Mouse (Mus musculus): ENCODE data around the gene Tmem120b. TPM values are rescaled to one million over a fixed set of nuclear protein-coding genes. Genes with fewer than 3 reads are reported as not detected.
A peak's percentile ranks its signal among the peaks of the same experiment; 100 is the strongest.

Gene Tmem120b
- 10.4 and 10.9 TPM in 2 replicates for polyA plus RNA-seq (2015; fragmentation: Nextera tagmentation; extraction: Ambion mirVana)

- Histone ChIP-seq H3K4me2 (ENCODE audit: low read depth, low read length) (no peak within 1 kb of the TSS), H3K4me1 (ENCODE audit: control insufficient read depth, insufficient read depth, low read length) (no peaks in the 10 kb centered on the region), H3K27ac (ENCODE audit: low read length) (no peak within 1 kb of the TSS), H3K9me3 (ENCODE audit: control insufficient read depth, low read length) (no peaks in the 10 kb centered on the region), H3K36me3 (ENCODE audit: control insufficient read depth, insufficient read depth, low read length) (no peaks in the 10 kb centered on the region), H3K27me3 (replicated peaks; ENCODE audit: control insufficient read depth, insufficient read depth, low read length) (no peaks in the 10 kb centered on the region), H3K9ac (ENCODE audit: low read depth, low read length) (no peak within 1 kb of the TSS), H3K4me3 (ENCODE audit: low read length) (no peak within 1 kb of the TSS)
- no peak for ATAC-seq
- WGBS = 87% methylated on average over 12 of the region's 12 CpGs
These were observed at the start of gene Tmem120b for GRCm38 (mm10) chr5:123068115-123068514. Gene Tmem120b, plus strand, starts transcription at chr5:123068415.

GRCm38 (mm10) chr5:123019336-123020016 lies 48.7 kb upstream of the Tmem120b start:
- H3K9me3 ChIP-seq (ENCODE audit: control insufficient read depth, low read length) = no peaks in the 10 kb centered on the region
- no peak overlapping the region for H3K4me2 ChIP-seq (ENCODE audit: low read depth, low read length)
- 56% methylated on average over 10 of the region's 10 CpGs for WGBS
- H3K4me3 ChIP-seq (ENCODE audit: low read length) = no peak overlapping the region
- H3K36me3 ChIP-seq (ENCODE audit: control insufficient read depth, insufficient read depth, low read length) = no peaks in the 10 kb centered on the region
- H3K27me3 ChIP-seq (replicated peaks; ENCODE audit: control insufficient read depth, insufficient read depth, low read length) = no peaks in the 10 kb centered on the region
- no peak overlapping the region for H3K9ac ChIP-seq (ENCODE audit: low read depth, low read length)
- H3K4me1 ChIP-seq (ENCODE audit: control insufficient read depth, insufficient read depth, low read length) = peaks cover 23% of the 10 kb centered on the region
- H3K27ac ChIP-seq (ENCODE audit: low read length) = peak overlapping the region; percentile 34
- ATAC-seq = no peak

GRCm38 (mm10) chr5:123020426-123020825 lies 47.8 kb upstream of the Tmem120b start:
- no peaks in the 10 kb centered on the region for H3K9me3 ChIP-seq (ENCODE audit: control insufficient read depth, low read length)
- H3K27ac ChIP-seq (ENCODE audit: low read length) = no peak overlapping the region
- H3K36me3 ChIP-seq (ENCODE audit: control insufficient read depth, insufficient read depth, low read length) = no peaks in the 10 kb centered on the region
- no peak for ATAC-seq
- H3K4me1 ChIP-seq (ENCODE audit: control insufficient read depth, insufficient read depth, low read length) = peaks cover 21% of the 10 kb centered on the region
- no peak overlapping the region for H3K9ac ChIP-seq (ENCODE audit: low read depth, low read length)
- H3K27me3 ChIP-seq (replicated peaks; ENCODE audit: control insufficient read depth, insufficient read depth, low read length) = no peaks in the 10 kb centered on the region
- H3K4me2 ChIP-seq (ENCODE audit: low read depth, low read length) = no peak overlapping the region
- no peak overlapping the region for H3K4me3 ChIP-seq (ENCODE audit: low read length)
- WGBS = 93% methylated on average over 5 of the region's 5 CpGs

GRCm38 (mm10) chr5:123021438-123021837 lies 46.8 kb upstream of the Tmem120b start:
- no peak overlapping the region for H3K27ac ChIP-seq (ENCODE audit: low read length)
- peaks cover 15% of the 10 kb centered on the region for H3K4me1 ChIP-seq (ENCODE audit: control insufficient read depth, insufficient read depth, low read length)
- no peak overlapping the region for H3K4me2 ChIP-seq (ENCODE audit: low read depth, low read length)
- H3K9me3 ChIP-seq (ENCODE audit: control insufficient read depth, low read length) = no peaks in the 10 kb centered on the region
- 86% methylated on average over 7 of the region's 7 CpGs for WGBS
- no peaks in the 10 kb centered on the region for H3K27me3 ChIP-seq (replicated peaks; ENCODE audit: control insufficient read depth, insufficient read depth, low read length)
- no peak overlapping the region for H3K9ac ChIP-seq (ENCODE audit: low read depth, low read length)
- H3K4me3 ChIP-seq (ENCODE audit: low read length) = no peak overlapping the region
- no peaks in the 10 kb centered on the region for H3K36me3 ChIP-seq (ENCODE audit: control insufficient read depth, insufficient read depth, low read length)
- ATAC-seq = no peak

GRCm38 (mm10) chr5:123023049-123023448 lies 45.2 kb upstream of the Tmem120b start:
- H3K27me3 ChIP-seq (replicated peaks; ENCODE audit: control insufficient read depth, insufficient read depth, low read length) = no peaks in the 10 kb centered on the region
- H3K9me3 ChIP-seq (ENCODE audit: control insufficient read depth, low read length) = no peaks in the 10 kb centered on the region
- no peak for ATAC-seq
- WGBS = 68% methylated on average over 6 of the region's 6 CpGs
- H3K27ac ChIP-seq (ENCODE audit: low read length) = no peak overlapping the region
- no peaks in the 10 kb centered on the region for H3K36me3 ChIP-seq (ENCODE audit: control insufficient read depth, insufficient read depth, low read length)
- H3K4me1 ChIP-seq (ENCODE audit: control insufficient read depth, insufficient read depth, low read length) = peaks cover 26% of the 10 kb centered on the region
- no peak overlapping the region for H3K4me3 ChIP-seq (ENCODE audit: low read length)
- no peak overlapping the region for H3K9ac ChIP-seq (ENCODE audit: low read depth, low read length)
- H3K4me2 ChIP-seq (ENCODE audit: low read depth, low read length) = no peak overlapping the region

GRCm38 (mm10) chr5:123024312-123024711 lies 43.9 kb upstream of the Tmem120b start:
- Histone ChIP-seq H3K36me3 (ENCODE audit: control insufficient read depth, insufficient read depth, low read length) (0 out of 2 replicates have a peak, but pooled peaks cover under 1% of the 10 kb centered on the region), H3K4me2 (ENCODE audit: low read depth, low read length) (no peak overlapping the region), H3K9ac (ENCODE audit: low read depth, low read length) (no peak overlapping the region), H3K27ac (ENCODE audit: low read length) (no peak overlapping the region), H3K4me3 (ENCODE audit: low read length) (no peak overlapping the region), H3K4me1 (ENCODE audit: control insufficient read depth, insufficient read depth, low read length) (peaks cover 20% of the 10 kb centered on the region), H3K27me3 (replicated peaks; ENCODE audit: control insufficient read depth, insufficient read depth, low read length) (no peaks in the 10 kb centered on the region), H3K9me3 (ENCODE audit: control insufficient read depth, low read length) (no peaks in the 10 kb centered on the region)
- no peak for ATAC-seq
- WGBS = 76% methylated on average over 6 of the region's 6 CpGs

GRCm38 (mm10) chr5:123024965-123025573 lies 43.1 kb upstream of the Tmem120b start:
- peaks cover 16% of the 10 kb centered on the region for H3K4me1 ChIP-seq (ENCODE audit: control insufficient read depth, insufficient read depth, low read length)
- no peak overlapping the region for H3K9ac ChIP-seq (ENCODE audit: low read depth, low read length)
- no peak overlapping the region for H3K4me3 ChIP-seq (ENCODE audit: low read length)
- no peak overlapping the region for H3K27ac ChIP-seq (ENCODE audit: low read length)
- WGBS = 65% methylated on average over 9 of the region's 9 CpGs
- 0 out of 2 replicates have a peak, but pooled peaks cover 3% of the 10 kb centered on the region for H3K36me3 ChIP-seq (ENCODE audit: control insufficient read depth, insufficient read depth, low read length)
- no peaks in the 10 kb centered on the region for H3K9me3 ChIP-seq (ENCODE audit: control insufficient read depth, low read length)
- H3K27me3 ChIP-seq (replicated peaks; ENCODE audit: control insufficient read depth, insufficient read depth, low read length) = no peaks in the 10 kb centered on the region
- ATAC-seq = no peak
- H3K4me2 ChIP-seq (ENCODE audit: low read depth, low read length) = no peak overlapping the region

- H3K36me3 ChIP-seq (ENCODE audit: control insufficient read depth, insufficient read depth, low read length) = 0 out of 2 replicates have a peak, but pooled peaks cover 5% of the 10 kb centered on the region
- H3K27ac ChIP-seq (ENCODE audit: low read length) = no peak overlapping the region
- no peaks in the 10 kb centered on the region for H3K27me3 ChIP-seq (replicated peaks; ENCODE audit: control insufficient read depth, insufficient read depth, low read length)
- ATAC-seq = no peak
- 60% methylated on average over 6 of the region's 6 CpGs for WGBS
- 0 out of 2 replicates have a peak, but pooled peaks cover 2% of the 10 kb centered on the region for H3K9me3 ChIP-seq (ENCODE audit: control insufficient read depth, low read length)
- H3K4me3 ChIP-seq (ENCODE audit: low read length) = no peak overlapping the region
- H3K4me2 ChIP-seq (ENCODE audit: low read depth, low read length) = no peak overlapping the region
- no peak overlapping the region for H3K9ac ChIP-seq (ENCODE audit: low read depth, low read length)
- peaks cover 16% of the 10 kb centered on the region for H3K4me1 ChIP-seq (ENCODE audit: control insufficient read depth, insufficient read depth, low read length)
These were observed 41.8 kb upstream of the Tmem120b start for GRCm38 (mm10) chr5:123026414-123026813.

GRCm38 (mm10) chr5:123027436-123027835 lies 40.8 kb upstream of the Tmem120b start:
- Histone ChIP-seq H3K9me3 (ENCODE audit: control insufficient read depth, low read length) (0 out of 2 replicates have a peak, but pooled peaks cover 3% of the 10 kb centered on the region), H3K4me3 (ENCODE audit: low read length) (no peak overlapping the region), H3K4me1 (ENCODE audit: control insufficient read depth, insufficient read depth, low read length) (peaks cover 16% of the 10 kb centered on the region), H3K9ac (ENCODE audit: low read depth, low read length) (peak overlapping the region; percentile 24; the same call in 1 of the 2 replicates), H3K27me3 (replicated peaks; ENCODE audit: control insufficient read depth, insufficient read depth, low read length) (no peaks in the 10 kb centered on the region), H3K36me3 (ENCODE audit: control insufficient read depth, insufficient read depth, low read length) (0 out of 2 replicates have a peak, but pooled peaks cover 5% of the 10 kb centered on the region), H3K4me2 (ENCODE audit: low read depth, low read length) (no peak overlapping the region), H3K27ac (ENCODE audit: low read length) (peak overlapping the region; percentile 67)
- WGBS = 47% methylated on average over 6 of the region's 6 CpGs
- ATAC-seq = peak; percentile 90
